Mouse (Mus musculus) small intestine, adult 2 months (tissue): ENCODE results near the gene Spice1. TPM values are rescaled to one million over a fixed set of nuclear protein-coding genes. Genes with fewer than 3 reads are reported as not detected.
A peak's percentile ranks its signal among the peaks of the same experiment; 100 is the strongest.

Source experiments
- H3K27ac ChIP-seq: fragments of 200-500 bp; 2 replicates; pipeline ENCODE4 v1.5.1; 2012; ENCODE audit warnings: low read depth, low read length, control low read depth, inconsistent platforms; ENCODE audit not compliant: insufficient read depth
- H3K27me3 ChIP-seq: fragments of 200-500 bp; 2 replicates; pipeline ENCODE4 v1.6.1; 2012; ENCODE audit warnings: mild to moderate bottlenecking, moderate library complexity, low read length, inconsistent platforms; ENCODE audit not compliant: control insufficient read depth, insufficient read depth
- H3K36me3 ChIP-seq: fragments of 200-500 bp; 2 replicates; pipeline ENCODE4 v1.6.1; 2012; ENCODE audit warnings: mild to moderate bottlenecking, low read length, control low read depth, inconsistent platforms; ENCODE audit not compliant: control insufficient read depth, insufficient read depth
- H3K4me1 ChIP-seq: fragments of 200-500 bp; 2 replicates; pipeline ENCODE4 v1.6.1; 2012; ENCODE audit warnings: low read length, inconsistent platforms, mixed read lengths; ENCODE audit not compliant: control insufficient read depth, insufficient read depth, insufficient read length
- H3K4me3 ChIP-seq: fragments of 200-500 bp; 2 replicates; pipeline ENCODE4 v1.5.1; 2012; ENCODE audit warnings: low read depth, mild to moderate bottlenecking, control low read depth, inconsistent platforms, low read length, moderate library complexity
- CTCF ChIP-seq: fragments of 200-500 bp; IDR thresholded peaks from 2 replicates; pipeline ENCODE4 v1.5.1; 2012; ENCODE audit warnings: low read depth, mild to moderate bottlenecking, control low read depth, inconsistent platforms, low read length, moderate library complexity, mixed read lengths; ENCODE audit not compliant: insufficient replicate concordance, insufficient read length; ENCODE audit errors: extremely low read depth
- POLR2A ChIP-seq: fragments of 200-500 bp; IDR thresholded peaks from 2 replicates; pipeline ENCODE4 v1.6.1; 2012; ENCODE audit warnings: low read depth, mild to moderate bottlenecking, control low read depth, inconsistent platforms, low read length, moderate library complexity
- WGBS: fragments of 180-500 bp; shearing (Covaris S2); methylation state at CpG from one replicate; pipeline ENCODE4 v1.1.7; 2018; 5-methylcytosine and 5-hydroxymethylcytosine counted together
- polyA plus RNA-seq: library from polyadenylated mRNA; depleted of rRNA; stranded (reverse); fragments of >200 nt; gene quantifications from 2 replicates; pipeline ENCODE4 v1.2.3, GENCODE M21; 2012; rRNA removed

The Spice1 gene
- 2.3 and 3.2 TPM in 2 replicates for polyA plus RNA-seq

DNA sequence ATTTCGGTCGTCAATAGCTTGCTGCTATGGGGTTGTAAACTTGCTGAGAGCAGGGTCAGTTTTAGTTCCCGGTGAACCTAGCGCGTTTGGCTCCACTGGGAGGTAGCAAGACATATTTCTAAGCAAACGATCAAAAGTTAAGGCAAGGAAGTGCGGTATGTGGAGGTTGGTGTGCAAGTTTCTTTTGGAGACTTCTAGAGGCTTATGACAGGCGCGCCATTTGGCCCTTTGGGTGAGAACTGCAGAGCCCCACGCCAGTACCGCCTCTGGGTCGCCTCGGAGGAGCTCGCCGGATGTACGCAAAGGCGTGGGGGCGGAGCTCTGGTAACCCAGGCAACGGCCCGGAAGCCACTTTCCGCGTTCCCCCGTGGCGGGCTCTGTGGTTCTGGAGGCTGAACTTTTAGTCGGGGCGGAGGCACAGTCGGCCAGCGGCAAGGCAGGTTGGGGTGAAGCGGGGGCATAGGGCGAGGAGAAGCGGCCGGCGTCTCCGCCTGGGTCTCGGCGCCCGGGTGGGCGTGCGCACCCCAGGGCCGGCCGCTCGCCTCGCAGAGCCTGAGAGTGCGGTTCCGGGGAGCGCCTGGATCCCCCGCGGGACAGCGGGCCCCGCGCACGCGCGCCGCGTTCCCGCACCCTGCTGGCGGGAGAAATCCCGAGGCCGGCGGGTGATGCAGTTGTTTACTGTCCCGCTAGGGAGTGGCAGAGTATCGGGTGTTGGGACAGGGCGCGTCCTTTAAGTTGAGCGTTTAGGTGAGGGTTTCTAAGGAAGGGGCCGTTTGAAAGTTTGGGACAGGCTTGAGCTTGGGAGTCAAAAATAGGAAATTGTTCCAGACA lies at the start of gene Spice1:
Gene Spice1 (plus strand): TSS at position 51 of the 831 bp plus-strand sequence.
- no peaks in the 10 kb centered on the region for H3K27me3 ChIP-seq
- H3K4me3 ChIP-seq = peak within 1 kb of the TSS; percentile 91
- TF ChIP-seq POLR2A (peak; percentile 55), CTCF (peak; percentile 49; the same call in 1 of the 2 replicates)
- H3K4me1 ChIP-seq = no peaks in the 10 kb centered on the region
- H3K27ac ChIP-seq = peak within 1 kb of the TSS; percentile 82
- WGBS = under 1% methylated on average over 67 of the region's 67 CpGs
- no peaks in the 10 kb centered on the region for H3K36me3 ChIP-seq

DNA sequence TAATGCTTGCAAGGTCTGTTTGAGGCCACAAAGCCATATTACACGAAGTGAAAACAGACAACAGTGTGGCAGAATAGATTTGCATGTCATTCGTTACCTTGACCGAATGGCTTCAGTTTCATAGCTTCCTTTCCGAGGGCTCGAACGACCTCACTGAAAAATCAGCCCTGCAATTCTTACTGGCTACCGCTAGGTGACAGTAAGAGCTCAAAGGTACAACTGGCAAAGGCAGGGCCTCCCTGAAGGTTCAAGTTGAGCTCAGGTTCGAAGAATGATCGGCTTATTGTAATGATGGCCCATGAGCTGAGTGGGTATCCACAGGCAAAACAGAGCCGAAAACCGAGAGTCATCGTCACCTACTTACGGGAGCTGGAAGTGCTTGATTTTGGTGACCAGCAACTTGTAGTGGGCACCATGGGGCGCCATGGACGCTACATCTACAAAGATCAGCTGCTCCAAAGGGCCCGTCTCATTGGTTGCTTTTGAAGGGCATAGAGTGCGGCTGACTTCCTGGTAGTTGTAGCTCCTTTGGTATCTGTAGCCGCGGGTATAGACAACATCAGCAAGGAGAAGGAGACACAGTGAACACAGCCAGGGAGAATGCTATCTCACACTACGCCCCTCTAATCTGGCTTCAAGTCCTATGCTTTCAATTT lies 47.4 kb upstream of the Spice1 start:
- WGBS = 87% methylated on average over 20 of the region's 20 CpGs
- H3K27ac ChIP-seq = no peak overlapping the region
- TF ChIP-seq POLR2A (no peak), CTCF (peak; percentile 51; the same call in 1 of the 2 replicates)

DNA sequence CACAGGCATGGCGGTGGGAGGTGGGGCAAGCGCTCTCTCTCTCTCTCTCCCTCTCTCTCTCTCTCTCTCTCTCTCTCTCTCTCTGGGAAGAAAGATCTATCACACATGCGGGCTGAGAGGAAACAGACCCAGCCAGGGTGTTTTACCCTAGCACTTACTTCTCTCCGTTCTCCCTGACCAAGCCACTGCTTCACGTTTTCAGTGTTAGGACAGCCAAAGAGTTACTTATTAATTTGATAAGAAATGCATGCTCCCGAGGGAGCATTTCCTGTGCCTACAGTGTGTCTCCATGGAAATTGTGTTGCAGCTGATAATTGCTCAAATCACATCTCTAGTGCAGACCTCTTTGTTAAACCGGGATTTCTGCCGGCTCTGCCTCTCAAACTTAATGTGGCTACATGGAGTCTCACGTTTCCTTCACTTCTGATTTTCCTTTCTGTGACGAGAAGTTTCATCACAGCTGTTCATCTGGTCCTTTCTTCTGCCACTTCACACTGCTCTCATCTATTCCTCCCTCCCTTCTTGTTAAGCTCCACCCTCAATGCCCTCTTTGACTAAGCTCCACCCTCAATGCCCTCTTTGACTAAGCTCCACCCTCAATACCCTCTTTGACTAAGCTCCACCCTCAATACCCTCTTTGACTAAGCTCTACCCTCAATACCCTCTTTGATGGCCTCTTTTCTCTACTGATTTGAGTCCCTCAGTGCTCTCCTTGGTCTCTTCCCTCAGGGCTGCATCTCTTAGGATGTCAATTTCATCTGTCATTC lies 44.6 kb upstream of the Spice1 start:
- Histone ChIP-seq H3K4me1 (peaks cover 3% of the 10 kb centered on the region; the same call in 1 of the 2 replicates), H3K27me3 (no peaks in the 10 kb centered on the region), H3K4me3 (no peak overlapping the region), H3K36me3 (no peaks in the 10 kb centered on the region), H3K27ac (no peak overlapping the region)
- WGBS = 19% methylated on average over 10 of the region's 10 CpGs
- TF ChIP-seq POLR2A (no peak), CTCF (no peak)

More for the DNA sequence above, 47.4 kb upstream of the Spice1 start:
- Histone ChIP-seq H3K4me1 (no peaks in the 10 kb centered on the region; the same call in 1 of the 2 replicates), H3K4me3 (no peak overlapping the region), H3K27me3 (no peaks in the 10 kb centered on the region), H3K36me3 (no peaks in the 10 kb centered on the region)

DNA sequence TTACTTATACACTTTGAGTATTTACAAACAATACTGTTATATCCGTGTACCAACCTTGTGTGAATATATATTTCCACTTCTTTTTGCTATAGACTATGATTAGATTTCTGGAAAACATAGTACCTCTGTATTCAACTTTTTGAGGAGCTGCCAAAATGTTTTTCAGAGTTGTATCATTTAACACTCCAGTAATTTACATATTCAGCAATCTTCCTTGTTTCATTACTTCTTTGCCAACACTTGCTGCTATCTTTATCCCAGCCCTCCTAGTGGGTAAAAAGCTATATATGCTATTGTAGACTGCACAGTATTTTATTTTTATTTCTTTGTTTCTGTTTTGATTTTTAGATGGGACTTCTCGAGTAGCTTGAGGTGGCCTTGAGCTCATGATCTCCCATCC lies 43.1 kb upstream of the Spice1 start:
- Histone ChIP-seq H3K27ac (no peak overlapping the region), H3K4me1 (peaks cover 3% of the 10 kb centered on the region; the same call in 1 of the 2 replicates), H3K36me3 (no peaks in the 10 kb centered on the region), H3K27me3 (no peaks in the 10 kb centered on the region), H3K4me3 (no peak overlapping the region)
- TF ChIP-seq POLR2A = no peak
- no peak for TF ChIP-seq CTCF
- WGBS = 70% methylated on average over 2 of the region's 2 CpGs

DNA sequence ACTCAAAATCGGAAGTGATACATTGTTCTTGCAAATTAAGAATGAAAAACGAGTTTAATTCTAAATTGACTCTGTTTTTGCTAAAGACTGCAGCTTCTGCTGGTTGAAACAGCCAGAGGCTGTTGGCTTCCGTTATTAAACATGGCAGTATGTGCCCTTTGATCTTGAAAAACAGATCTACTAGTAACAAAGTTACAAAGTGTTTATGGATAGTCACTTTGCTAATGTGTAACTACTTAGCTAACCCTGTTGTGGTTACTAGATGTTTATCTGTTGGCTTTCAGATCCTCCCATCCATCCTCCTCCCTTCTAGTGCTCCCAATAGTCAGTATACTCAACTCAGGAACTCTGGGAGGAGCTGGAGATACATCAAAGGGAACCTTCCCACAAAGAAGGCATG lies 41.3 kb upstream of the Spice1 start:
- no peak for TF ChIP-seq POLR2A
- no peak for TF ChIP-seq CTCF
- peaks cover 3% of the 10 kb centered on the region; the same call in 1 of the 2 replicates for H3K4me1 ChIP-seq
- H3K4me3 ChIP-seq = no peak overlapping the region
- no peaks in the 10 kb centered on the region for H3K27me3 ChIP-seq
- WGBS = 45% methylated on average over 3 of the region's 3 CpGs
- no peaks in the 10 kb centered on the region for H3K36me3 ChIP-seq
- H3K27ac ChIP-seq = no peak overlapping the region

DNA sequence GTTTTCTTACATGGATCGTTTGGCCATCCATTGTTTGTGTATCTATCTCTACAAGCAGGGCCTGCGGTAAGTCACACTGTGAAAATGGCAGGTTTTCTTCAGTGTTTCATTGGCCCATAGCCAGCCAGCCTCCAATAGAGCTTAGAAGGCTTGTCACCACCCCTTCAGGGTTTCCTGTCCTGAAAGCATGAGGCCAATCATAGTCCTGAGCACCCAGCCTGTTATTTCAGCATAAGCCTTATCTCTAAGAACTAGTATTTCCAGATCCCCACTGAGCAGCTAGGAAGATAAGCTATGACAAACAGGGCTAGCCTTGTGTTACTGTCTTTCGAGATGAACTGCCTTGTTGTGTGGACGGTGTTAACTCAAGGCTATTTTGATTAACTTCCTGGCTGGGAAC lies 33.5 kb upstream of the Spice1 start:
- WGBS = 18% methylated on average over 4 of the region's 4 CpGs
- Histone ChIP-seq H3K4me1 (no peaks in the 10 kb centered on the region; the same call in 1 of the 2 replicates), H3K36me3 (no peaks in the 10 kb centered on the region), H3K27me3 (no peaks in the 10 kb centered on the region), H3K27ac (no peak overlapping the region), H3K4me3 (no peak overlapping the region)
- no peak for TF ChIP-seq POLR2A
- TF ChIP-seq CTCF = no peak

DNA sequence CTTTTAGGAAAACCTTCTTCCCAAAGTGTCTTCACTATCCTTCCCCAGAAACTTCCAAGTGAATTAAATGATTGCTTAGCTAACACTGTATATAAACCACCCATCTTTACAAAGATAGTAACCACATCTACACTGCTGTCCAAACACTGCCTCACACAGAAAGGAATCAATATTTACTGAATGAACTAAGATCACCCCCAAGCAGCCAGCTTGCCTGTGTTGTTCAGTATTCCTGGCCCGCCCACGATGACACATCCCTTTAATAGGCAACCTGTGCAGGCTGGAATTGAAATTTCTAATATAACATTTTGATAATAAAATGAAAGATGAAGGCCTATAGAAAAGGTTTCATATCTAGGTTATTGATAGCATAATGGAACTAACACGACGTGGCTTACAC lies 30.6 kb upstream of the Spice1 start:
- Histone ChIP-seq H3K4me3 (no peak overlapping the region), H3K27me3 (no peaks in the 10 kb centered on the region), H3K4me1 (no peaks in the 10 kb centered on the region; the same call in 1 of the 2 replicates), H3K36me3 (no peaks in the 10 kb centered on the region), H3K27ac (no peak overlapping the region)
- no peak for TF ChIP-seq POLR2A
- TF ChIP-seq CTCF = no peak
- WGBS = 74% methylated on average over 4 of the region's 4 CpGs
